Comparison of ENCODE assay signal across 15 mouse cellular contexts in genomic region chr11:94896753-94897376, GRCm38 (mm10). TPM values are rescaled to one million over a fixed set of nuclear protein-coding genes. Genes with fewer than 3 reads are reported as not detected.
A peak's percentile ranks its signal among the peaks of the same experiment; 100 is the strongest.
DNase-seq lines count a peak whose midpoint lies in the region; ATAC-seq and TF ChIP-seq lines count a peak whose summit lies in the region.
"Had no signal": no experiment of that assay in that cellular context is flagged by ENCODE, and none has a peak within 500 bp of the region (broad histone marks: within the 10 kb centered on the region; RNA-seq: fewer than 3 reads in every experiment).

No protein-coding gene starts in this region.

- H3K9ac ChIP-seq in lung, embryonic 14.5 days, result no peak overlapping the region
- no peak overlapping the region for H3K9ac ChIP-seq in embryonic facial prominence, embryonic 12.5 days
- H3K9ac ChIP-seq in intestine, postnatal 0 days (ENCODE audit: low read depth, low read length), result no peak overlapping the region
- H3K9ac ChIP-seq: heart, embryonic 13.5 days; liver, embryonic 15.5 days; midbrain, embryonic 12.5 days had no signal

- H3ac ChIP-seq in myocyte (ENCODE audit: control insufficient read depth, insufficient read length), result no peak overlapping the region

- WGBS in lung, embryonic 14.5 days, result 31% methylated on average over 16 of the region's 16 CpGs
- WGBS in embryonic facial prominence, embryonic 12.5 days, result 64% methylated on average over 16 of the region's 16 CpGs
- 51% methylated on average over 16 of the region's 16 CpGs for WGBS in intestine, postnatal 0 days
- 67% methylated on average over 16 of the region's 16 CpGs for whole genome bisulfite sequencing in cerebellum, adult 2 months

- no peaks in the 10 kb centered on the region for H3K27me3 ChIP-seq in lung, embryonic 14.5 days (ENCODE audit: insufficient read depth, low read length)
- H3K27me3 ChIP-seq in embryonic facial prominence, embryonic 12.5 days, result no peaks in the 10 kb centered on the region
- 0 out of 2 replicates have a peak, but pooled peaks cover 3% of the 10 kb centered on the region for H3K27me3 ChIP-seq in intestine, postnatal 0 days (replicated peaks; ENCODE audit: control insufficient read depth, insufficient read depth, low read length)
- no peaks in the 10 kb centered on the region for H3K27me3 ChIP-seq in myocyte (ENCODE audit: control insufficient read depth, insufficient read depth, insufficient read length)
- H3K27me3 ChIP-seq in cerebellum, adult 2 months (ENCODE audit: control insufficient read depth, insufficient read depth, low read length), result no peaks in the 10 kb centered on the region
- H3K27me3 ChIP-seq: heart, embryonic 13.5 days; midbrain, embryonic 12.5 days had no signal

- TF ChIP-seq POLR2A in myocyte (IDR thresholded peaks at IDR 0.05; ENCODE audit: insufficient read length, low read depth), result no peak
- no peak for TF ChIP-seq POLR2A in cerebellum, adult 2 months (IDR thresholded peaks at IDR 0.05; ENCODE audit: borderline replicate concordance, insufficient read depth, low read length)

- H3K4me1 ChIP-seq in lung, embryonic 14.5 days (ENCODE audit: insufficient read depth), result no peaks in the 10 kb centered on the region
- peaks cover 13% of the 10 kb centered on the region; the same call in 1 of the 2 replicates for H3K4me1 ChIP-seq in embryonic facial prominence, embryonic 12.5 days
- no peaks in the 10 kb centered on the region for H3K4me1 ChIP-seq in intestine, postnatal 0 days (replicated peaks; ENCODE audit: control insufficient read depth, insufficient read depth, low read length)
- H3K4me1 ChIP-seq in cerebellum, adult 2 months (ENCODE audit: control insufficient read depth, insufficient read depth, low read length), result no peaks in the 10 kb centered on the region; the same call in 1 of the 2 replicates
- H3K4me1 ChIP-seq: heart, embryonic 13.5 days; liver, embryonic 15.5 days; midbrain, embryonic 12.5 days had no signal

- H3K9me3 ChIP-seq in lung, embryonic 14.5 days (ENCODE audit: low read depth, low read length), result no peaks in the 10 kb centered on the region
- no peaks in the 10 kb centered on the region for H3K9me3 ChIP-seq in embryonic facial prominence, embryonic 12.5 days
- no peaks in the 10 kb centered on the region for H3K9me3 ChIP-seq in intestine, postnatal 0 days (ENCODE audit: control insufficient read depth)
- H3K9me3 ChIP-seq: heart, embryonic 13.5 days; liver, embryonic 15.5 days; midbrain, embryonic 12.5 days had no signal

- TF ChIP-seq CTCF in lung, embryonic 14.5 days (IDR thresholded peaks at IDR 0.05; ENCODE audit: low read depth), result no peak
- TF ChIP-seq CTCF in intestine, postnatal 0 days (IDR thresholded peaks at IDR 0.05; ENCODE audit: low read depth), result no peak
- TF ChIP-seq CTCF in cerebellum, adult 2 months (IDR thresholded peaks at IDR 0.05; ENCODE audit: borderline replicate concordance, insufficient read depth, low read depth, low read length), result no peak

- H3K79me2 ChIP-seq in myocyte (ENCODE audit: control insufficient read depth, insufficient read depth), result no peaks in the 10 kb centered on the region

- DNase-seq in lung, embryonic 14.5 days, result peak; percentile 96
- DNase-seq in lung, postnatal 25 days (ENCODE audit: low spot score), result no peak
- no peak for DNase-seq in cerebellum, adult 2 months
- no peak for DNase-seq in kidney, postnatal 10 days
- no peak for DNase-seq in urinary bladder, adult 18-20 months (ENCODE audit: low spot score in 2 of 2)
- DNase-seq: adrenal gland, adult 2 months; cerebellum, adult 9-10 months; heart, postnatal 4 days; kidney, postnatal 14 days had no signal

- H3K4me2 ChIP-seq in lung, embryonic 14.5 days, result peak overlapping the region; percentile 41
- H3K4me2 ChIP-seq in embryonic facial prominence, embryonic 12.5 days (replicated peaks), result 0 out of 2 replicates have a peak overlapping the region, but pooled peaks have one; percentile 9
- 0 out of 2 replicates have a peak overlapping the region, but pooled peaks have one; percentile 14 for H3K4me2 ChIP-seq in intestine, postnatal 0 days (replicated peaks; ENCODE audit: low read depth)
- peak overlapping the region; percentile 14 for H3K4me2 ChIP-seq in myocyte (ENCODE audit: low read depth)
- H3K4me2 ChIP-seq: heart, embryonic 13.5 days; liver, embryonic 15.5 days; midbrain, embryonic 12.5 days had no signal

- H3K27ac ChIP-seq in lung, embryonic 14.5 days (ENCODE audit: low read depth), result peak overlapping the region; percentile 91
- H3K27ac ChIP-seq in embryonic facial prominence, embryonic 12.5 days, result peak overlapping the region; percentile 82
- H3K27ac ChIP-seq in intestine, postnatal 0 days (ENCODE audit: low read depth, low read length), result no peak overlapping the region
- H3K27ac ChIP-seq in cerebellum, adult 2 months (ENCODE audit: insufficient read depth, low read length), result no peak overlapping the region
- H3K27ac ChIP-seq: heart, embryonic 13.5 days; liver, embryonic 15.5 days; midbrain, embryonic 12.5 days had no signal

- H3K36me3 ChIP-seq in lung, embryonic 14.5 days (ENCODE audit: insufficient read depth), result no peaks in the 10 kb centered on the region
- no peaks in the 10 kb centered on the region for H3K36me3 ChIP-seq in embryonic facial prominence, embryonic 12.5 days
- H3K36me3 ChIP-seq in intestine, postnatal 0 days (ENCODE audit: control insufficient read depth, insufficient read depth), result no peaks in the 10 kb centered on the region
- H3K36me3 ChIP-seq in myocyte (ENCODE audit: control insufficient read depth, insufficient read depth), result no peaks in the 10 kb centered on the region
- H3K36me3 ChIP-seq: heart, embryonic 13.5 days; liver, embryonic 15.5 days; midbrain, embryonic 12.5 days had no signal

- peak; percentile 97 for ATAC-seq in lung, embryonic 14.5 days (ENCODE audit: insufficient read depth)
- no peak for ATAC-seq in embryonic facial prominence, embryonic 12.5 days (ENCODE audit: insufficient number of reproducible peaks, insufficient read depth, low FRiP score, low TSS enrichment)
- ATAC-seq in intestine, postnatal 0 days, result no peak

- H3K4me3 ChIP-seq in lung, embryonic 14.5 days (ENCODE audit: low read depth, low read length), result no peak overlapping the region
- H3K4me3 ChIP-seq in embryonic facial prominence, embryonic 12.5 days, result no peak overlapping the region
- H3K4me3 ChIP-seq in intestine, postnatal 0 days (ENCODE audit: low read depth, low read length), result no peak overlapping the region
- no peak overlapping the region for H3K4me3 ChIP-seq in myocyte
- no peak overlapping the region for H3K4me3 ChIP-seq in cerebellum, adult 2 months (replicated peaks; ENCODE audit: insufficient read depth, low read depth, low read length)
- H3K4me3 ChIP-seq: heart, embryonic 13.5 days; liver, embryonic 15.5 days; midbrain, embryonic 12.5 days had no signal

TF ChIP-seq in myocyte, 11 proteins besides CTCF, POLR2A, EP300 and RAD21:
- no peak for TF ChIP-seq REST (IDR thresholded peaks at IDR 0.05; ENCODE audit: insufficient read depth, insufficient read length)
- TF ChIP-seq USF1 (IDR thresholded peaks at IDR 0.05; ENCODE audit: low read depth), result no peak
- TF ChIP-seq TCF12 (IDR thresholded peaks at IDR 0.05; ENCODE audit: insufficient read depth, poor library complexity, severe bottlenecking), result no peak
- no peak for TF ChIP-seq E2F4 (IDR thresholded peaks at IDR 0.05; ENCODE audit: insufficient read depth)
- TF ChIP-seq TCF3 (IDR thresholded peaks at IDR 0.05; ENCODE audit: insufficient read length, low read depth), result no peak
- no peak for TF ChIP-seq CEBPB (IDR thresholded peaks at IDR 0.05; ENCODE audit: insufficient read depth, poor library complexity, severe bottlenecking)
- no peak for TF ChIP-seq SRF (IDR thresholded peaks at IDR 0.05; ENCODE audit: control insufficient read depth, insufficient read length, low read depth)
- no peak for TF ChIP-seq POLR2AphosphoS2 (IDR thresholded peaks at IDR 0.05; ENCODE audit: insufficient read length, low read depth)
- no peak for TF ChIP-seq MYOD1 (IDR thresholded peaks at IDR 0.05; ENCODE audit: control insufficient read depth in 1 of 3, insufficient read length in 2 of 3, low read depth in 2 of 3)

RNA-seq across cellular contexts. Expression of gene Col1a1, which starts 39.2 kb away (rescaled TPM):
- 1,035 and 1,062 TPM in 2 replicates for polyA plus RNA-seq in lung, embryonic 14.5 days (2014; fragmentation: Nextera tagmentation; extraction: Ambion mirVana)
- polyA plus RNA-seq in embryonic facial prominence, embryonic 12.5 days (2016; fragmentation: Nextera tagmentation; extraction: Ambion mirVana), result 512 and 623 TPM in 2 replicates
- 338 and 367 TPM in 2 replicates for polyA plus RNA-seq in intestine, postnatal 0 days (2015; fragmentation: Nextera tagmentation; extraction: Ambion mirVana)
- polyA plus RNA-seq in myocyte (2012; fragmentation: generic; extraction: Trizol), result 206 TPM
- polyA plus RNA-seq in cerebellum, adult 2 months (2012; rRNA removed), result 4.5 and 5.5 TPM in 2 replicates

Comparison
In these comparisons a context has a peak if more than half of its experiments do, and no peak if none do; other contexts are left out.
1. H3K27ac ChIP-seq: peak in lung, embryonic 14.5 days (single experiment) and embryonic facial prominence, embryonic 12.5 days (single experiment); none in intestine, postnatal 0 days (single experiment) and cerebellum, adult 2 months (single experiment).
2. RNA of gene Col1a1, which starts 39.2 kb away (polyA plus RNA-seq): 1,035 to 1,062 TPM in lung, embryonic 14.5 days, 512 to 623 TPM in embryonic facial prominence, embryonic 12.5 days, 338 to 367 TPM in intestine, postnatal 0 days and 206 TPM in myocyte (single experiment); 4.5 to 5.5 TPM in cerebellum, adult 2 months; every median in the first group is over 10 times any median in the second.
3. Peak in every context shown above with its lines, with median percentiles within 50 percentile points of each other: H3K4me2 ChIP-seq.